Mouse (Mus musculus) left cerebral cortex, postnatal 4 days (tissue): ENCODE results near the gene Nsmce1. TPM values are rescaled to one million over a fixed set of nuclear protein-coding genes. Genes with fewer than 3 reads are reported as not detected.
"Not testable (repeated sequence)": the region's sequence is repeated elsewhere in the genome, so short reads cannot be mapped to it uniquely, and the experiment has no call there.

Experiments used
- DNase-seq: peaks from one replicate; pipeline ENCODE4 v3.0.0-alpha.2; 2022
- intact Hi-C: fragments of 180-260 bp; cut with DNase I; formaldehyde crosslinking; loops from one replicate; pipeline ENCODE4 v1.15.1; 2025
- total RNA-seq, 2 experiments: library from RNA; stranded (reverse); gene quantifications; 2 replicates each; pipeline ENCODE4 v1.2.3; 2021

The Nsmce1 gene
- total RNA-seq, 2 experiments from 2014 or later, result 31.0 to 33.3 TPM

DNA sequence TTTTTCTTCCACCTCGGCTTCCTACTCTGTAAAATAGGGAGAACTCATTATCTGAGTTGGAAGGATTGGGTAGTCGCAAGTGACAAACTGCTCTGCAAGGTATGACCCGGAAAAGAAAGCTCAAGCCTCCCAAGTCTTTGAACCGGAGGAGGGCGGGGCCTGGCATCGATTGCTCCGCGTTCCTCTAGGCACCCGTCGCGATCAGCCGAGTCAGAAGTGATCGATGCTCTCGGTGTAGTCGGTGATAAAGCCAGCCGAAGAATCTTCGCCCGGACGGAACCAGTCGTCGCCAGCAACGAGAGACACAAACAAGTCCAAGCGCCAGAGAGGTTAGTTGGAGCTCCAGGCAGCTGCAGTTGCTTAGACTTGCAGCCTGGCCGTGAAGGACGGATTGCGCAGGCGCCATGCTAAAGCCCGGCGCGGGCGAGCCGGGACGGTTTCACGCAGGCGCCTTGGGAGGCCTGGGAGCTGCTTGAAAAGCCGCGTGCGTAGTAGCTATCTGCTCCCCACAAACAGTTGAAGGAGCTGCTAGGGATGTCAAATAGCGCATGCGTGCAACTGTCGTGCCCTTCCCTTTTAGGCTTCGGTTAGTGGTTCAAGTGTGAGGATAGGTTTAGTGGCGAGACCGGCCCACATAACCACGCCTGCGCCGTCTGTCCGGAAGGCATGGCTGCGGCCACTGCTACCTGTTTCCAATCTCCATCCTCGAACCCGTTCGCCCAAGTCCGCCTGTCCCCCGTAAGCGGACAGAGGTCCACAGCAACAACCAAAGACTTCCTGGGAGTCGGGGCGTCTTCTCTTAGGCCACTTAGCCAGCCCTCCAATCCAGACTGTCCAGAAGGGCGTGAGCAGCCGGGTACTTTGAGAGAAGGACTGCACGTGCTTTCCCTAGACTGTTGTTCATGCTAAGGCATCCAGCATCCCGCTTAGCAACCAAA lies 46.7 kb downstream of the Nsmce1 start, which contains the start of gene Kdm8:
Gene Kdm8 (plus strand): TSS at position 213 of the 938 bp plus-strand sequence.
- intact Hi-C loops, result no loop called here
- DNase-seq, result peak; percentile 94

DNA sequence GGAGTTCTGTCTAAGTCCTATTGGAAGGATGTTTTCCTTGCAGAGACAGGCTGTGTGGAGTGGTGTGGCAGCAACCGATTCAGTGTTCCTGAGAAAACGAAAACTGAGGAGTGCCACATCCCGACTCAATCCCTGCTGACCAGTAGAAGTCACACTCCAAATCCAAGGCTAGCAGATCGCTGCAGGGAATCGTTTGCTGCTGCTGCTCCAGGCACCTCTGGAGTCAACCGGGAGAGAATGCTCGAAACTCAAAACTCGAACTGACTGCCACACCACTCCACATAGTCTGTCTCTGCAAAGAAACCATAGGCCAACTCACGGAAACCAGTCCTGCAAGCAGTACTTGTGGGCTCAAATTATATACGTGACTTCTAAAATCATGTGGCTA lies 47.3 kb downstream of the Nsmce1 start:
- intact Hi-C loops, result no loop called here
- DNase-seq, result no peak

DNA sequence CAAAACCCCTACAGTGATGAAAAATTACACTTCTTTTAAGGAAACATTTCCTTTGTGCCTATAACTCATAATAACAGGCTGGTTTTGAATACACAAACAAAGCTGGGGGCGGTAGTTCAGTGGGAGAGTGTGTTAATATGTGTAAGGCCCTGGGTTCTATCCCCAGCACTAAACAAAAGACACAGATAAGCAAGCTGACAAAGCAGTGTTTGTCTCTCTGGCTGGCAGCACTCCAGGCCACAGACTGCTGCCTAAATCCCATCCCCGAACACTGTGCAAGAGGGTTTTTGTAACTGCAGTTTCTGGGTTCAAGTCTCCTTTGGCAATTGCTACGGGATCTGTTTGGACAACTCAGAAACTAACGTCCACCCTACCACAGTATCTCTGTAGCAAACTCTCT lies 49.1 kb downstream of the Nsmce1 start:
- intact Hi-C loops, result no loop called here
- DNase-seq, result no peak

DNA sequence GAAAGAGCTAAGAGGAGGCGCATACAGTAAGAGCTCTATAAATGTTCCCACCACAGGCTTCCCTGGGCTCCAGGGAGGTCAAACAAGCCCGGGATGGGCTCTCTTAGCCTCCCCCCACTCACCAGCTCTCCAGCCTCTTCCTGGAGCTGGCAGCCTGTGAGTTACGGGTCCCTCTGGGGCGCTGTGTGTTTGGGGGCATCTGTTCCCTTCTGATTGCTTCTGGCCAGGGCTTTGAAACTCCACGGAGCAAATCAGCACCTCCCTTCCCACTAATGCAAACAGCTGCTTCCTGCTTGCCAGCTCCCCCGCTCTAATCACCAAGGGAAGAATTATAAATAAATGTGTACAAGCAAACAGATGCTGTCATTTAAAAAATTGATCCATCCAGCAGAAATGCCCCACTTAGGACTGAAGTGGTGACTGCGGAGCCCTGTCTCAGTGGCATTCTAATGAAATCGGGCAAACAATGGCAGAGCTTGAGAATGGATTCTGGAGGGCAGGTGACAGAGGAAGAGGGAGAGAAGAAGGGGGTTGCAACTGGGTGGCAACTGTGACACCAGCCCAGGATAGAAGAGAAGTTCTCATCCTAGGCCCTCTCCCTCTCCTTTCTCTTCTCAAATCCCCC lies 56.6 kb downstream of the Nsmce1 start:
- intact Hi-C loops, result no loop called here

DNA sequence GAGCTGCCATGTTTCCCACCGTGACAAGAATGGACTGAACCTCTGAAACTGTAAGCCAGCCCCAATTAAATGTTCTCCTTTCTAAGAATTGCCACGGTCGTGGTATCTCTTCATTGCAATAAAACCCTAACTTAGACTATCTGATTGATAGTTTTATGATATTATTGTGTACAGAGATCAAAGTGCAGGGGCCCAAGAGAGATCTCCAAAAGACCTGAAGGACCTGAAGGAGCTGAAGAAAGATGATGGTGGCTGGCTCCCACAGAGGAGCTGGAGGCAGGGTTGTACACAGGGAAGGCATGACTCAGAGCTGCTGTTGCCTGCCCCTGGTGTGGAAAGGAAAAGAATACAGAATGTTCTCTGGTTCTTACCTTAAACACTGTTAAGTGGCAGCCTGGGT lies 57.5 kb downstream of the Nsmce1 start:
- intact Hi-C loops, result no loop called here
- no peak for DNase-seq

More for the DNA sequence above, 56.6 kb downstream of the Nsmce1 start:
- peak; percentile 54 for DNase-seq

DNA sequence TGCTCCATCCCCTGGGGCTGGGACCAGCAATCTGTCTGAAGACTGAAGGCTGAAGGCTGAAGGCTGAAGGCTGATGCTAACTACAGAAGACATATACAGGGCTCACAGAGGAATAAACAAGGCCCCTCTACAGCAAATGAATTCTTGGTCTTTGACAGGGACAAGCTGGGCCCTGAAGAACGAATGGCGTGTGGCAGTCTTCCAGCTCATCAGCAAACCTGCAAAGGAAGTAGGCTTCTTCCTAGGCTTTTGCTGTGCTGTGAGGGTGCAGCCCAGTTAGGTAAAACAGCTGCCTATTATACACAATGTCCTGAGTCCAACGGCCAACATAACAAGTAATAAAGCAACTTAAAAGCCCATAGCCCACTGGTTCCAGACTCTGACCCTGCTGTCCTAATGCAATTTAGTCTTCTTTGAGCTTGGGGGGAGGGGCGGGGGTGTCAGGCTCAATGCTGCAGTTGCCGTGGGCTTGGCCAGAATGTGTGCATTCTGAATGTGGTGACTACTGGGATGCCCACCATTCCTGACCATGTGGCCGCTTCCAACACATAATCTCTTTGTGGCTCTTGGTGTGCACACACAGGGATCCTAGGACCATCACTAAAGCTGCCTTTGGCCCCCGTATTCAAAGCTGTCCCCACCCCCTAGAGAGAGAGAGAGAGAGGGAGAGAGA lies 61.1 kb downstream of the Nsmce1 start:
- peak; percentile 50 for DNase-seq
- intact Hi-C loops, result no loop called here

DNA sequence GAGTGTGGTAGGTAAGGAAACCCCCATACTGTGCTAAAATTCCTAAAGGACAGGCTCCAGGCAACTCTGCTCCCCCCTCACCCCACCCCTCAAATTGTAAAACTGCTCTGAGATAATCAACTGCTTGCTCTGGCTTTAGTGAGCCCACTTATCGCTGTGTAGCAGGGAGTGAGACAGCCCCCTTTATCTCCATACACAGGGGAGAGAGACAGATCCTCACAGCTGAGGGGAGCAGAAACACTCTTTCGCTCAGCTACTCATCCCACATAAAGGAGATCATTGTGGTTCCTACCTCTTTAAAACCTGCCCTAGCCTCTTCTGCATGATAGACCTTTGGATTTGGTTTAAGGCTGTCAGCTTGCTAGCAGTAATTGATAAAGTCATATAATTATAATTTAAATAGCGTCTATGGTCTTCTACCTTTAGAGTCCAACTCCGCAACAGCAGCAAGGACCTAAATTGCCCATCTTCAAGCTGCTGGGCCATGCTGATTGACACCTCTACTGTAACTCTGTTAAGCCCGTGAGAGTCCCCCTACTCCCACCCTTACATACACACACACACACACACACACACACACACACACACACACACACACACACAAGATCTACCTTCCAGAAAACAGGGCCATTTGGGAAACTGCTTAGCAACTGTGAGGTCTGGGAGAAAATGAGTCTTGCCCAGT lies 62.4 kb downstream of the Nsmce1 start:
- intact Hi-C loops, DNase-seq: not testable (repeated sequence)

DNA sequence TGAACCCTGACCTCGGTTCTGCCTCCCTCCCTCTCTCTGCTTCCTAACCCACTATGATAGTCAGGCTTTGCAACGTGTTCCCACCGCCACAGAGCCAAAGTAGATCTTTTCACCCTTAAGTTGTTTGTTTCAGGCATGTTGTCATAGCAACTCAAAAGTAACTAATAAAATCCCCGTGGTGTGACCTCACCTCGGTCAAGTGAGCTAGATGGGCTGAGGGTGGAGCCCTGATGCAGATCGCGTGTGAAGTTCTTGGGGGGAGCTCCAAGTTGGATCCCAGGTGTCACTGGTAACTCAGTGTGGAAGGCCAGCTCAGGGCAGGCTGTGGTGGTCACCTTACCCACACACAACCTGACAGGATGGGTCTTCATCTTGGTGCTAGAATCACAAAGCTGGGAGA lies 63.0 kb downstream of the Nsmce1 start:
- DNase-seq, result no peak
- intact Hi-C loops, result no loop called here

DNA sequence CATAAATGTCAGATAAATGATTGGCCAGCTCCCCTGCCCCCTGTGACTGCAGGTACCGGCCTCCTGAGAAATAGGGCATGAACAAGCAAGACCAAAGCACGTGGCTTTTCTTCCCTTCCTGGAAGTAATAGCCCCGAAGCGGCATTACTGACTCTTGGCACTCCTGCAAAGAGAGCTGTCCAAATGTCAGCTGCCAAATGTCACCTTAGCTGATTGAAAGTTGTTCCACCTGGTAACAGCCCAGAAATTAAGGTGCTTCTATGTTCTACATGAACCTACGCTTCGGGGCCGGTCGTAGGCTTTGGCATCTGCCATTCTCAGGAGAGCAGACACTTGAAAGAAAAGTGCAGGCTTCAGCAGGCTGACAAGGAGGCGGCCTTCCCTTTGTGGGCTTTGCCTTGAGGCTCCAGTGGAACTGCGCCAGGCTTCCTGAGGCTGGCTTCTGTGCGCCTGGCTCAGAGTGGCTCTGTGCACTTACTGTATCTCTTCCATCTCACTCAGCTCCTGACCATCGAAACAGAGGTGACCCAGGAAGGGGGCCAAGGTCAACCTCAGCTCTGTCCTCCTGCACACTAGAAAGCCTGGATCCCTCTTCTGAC lies 63.8 kb downstream of the Nsmce1 start:
- DNase-seq, result peak; percentile 81
- intact Hi-C loops, result no loop called here

DNA sequence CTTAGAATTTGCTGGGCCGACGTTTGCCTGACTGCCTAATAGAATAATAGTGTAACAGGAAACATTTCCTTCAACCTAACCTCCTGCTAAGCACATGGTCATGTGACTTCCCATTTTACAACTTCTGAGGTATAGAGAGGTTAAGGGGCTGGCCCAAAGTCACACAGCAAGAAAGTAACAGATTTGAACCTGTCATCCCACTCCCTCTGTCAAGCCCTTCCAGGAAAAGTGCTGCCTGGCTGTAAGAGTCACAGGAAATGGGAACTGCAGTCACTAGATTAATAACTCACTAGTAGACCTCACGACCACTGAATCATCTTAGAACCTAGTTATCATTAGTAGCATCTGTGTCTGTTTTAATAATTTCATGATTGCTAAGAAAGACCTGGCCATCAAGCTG lies 68.3 kb downstream of the Nsmce1 start:
- DNase-seq, result no peak
- intact Hi-C loops, result no loop called here

DNA sequence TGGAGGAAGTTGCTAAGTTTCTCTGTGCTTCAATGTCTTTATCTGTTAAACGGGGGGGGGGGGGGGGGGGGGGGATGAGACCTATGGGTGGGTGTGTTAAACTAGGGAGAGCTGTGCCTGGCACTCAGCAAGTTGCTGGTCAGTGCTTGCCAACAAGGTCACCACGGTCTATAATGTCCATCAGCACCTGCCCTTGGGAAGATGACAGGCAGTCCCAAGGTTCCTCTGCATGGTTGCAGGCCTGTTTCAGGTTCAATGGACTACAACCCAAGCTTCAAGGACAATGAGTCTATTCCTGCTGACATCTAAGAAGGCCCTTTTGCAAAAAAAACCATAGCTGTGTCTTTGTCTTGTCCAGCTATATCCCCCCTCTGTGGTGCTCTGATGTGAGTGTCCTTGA lies 69.5 kb downstream of the Nsmce1 start:
- intact Hi-C loops, result no loop called here
- no peak for DNase-seq

DNA sequence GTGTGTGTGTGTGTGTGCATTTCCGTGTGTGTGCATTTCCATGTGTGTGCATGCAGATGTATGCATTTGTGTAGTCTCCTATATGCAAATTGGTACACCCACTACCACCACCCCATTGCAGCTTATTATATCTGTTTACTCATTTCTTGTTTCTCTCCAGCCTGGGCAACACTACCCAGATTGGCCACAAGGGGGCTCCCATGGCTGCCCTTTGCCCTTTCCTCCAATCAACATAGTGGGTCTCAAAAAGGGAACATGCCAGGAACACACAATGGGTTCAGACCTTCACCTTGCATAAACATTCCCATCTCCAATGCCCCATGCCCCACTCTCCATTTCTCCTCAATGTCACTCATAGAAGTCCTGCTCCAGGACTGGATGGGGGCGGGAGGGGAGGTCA lies 71.2 kb downstream of the Nsmce1 start:
- intact Hi-C loops, result no loop called here

DNA sequence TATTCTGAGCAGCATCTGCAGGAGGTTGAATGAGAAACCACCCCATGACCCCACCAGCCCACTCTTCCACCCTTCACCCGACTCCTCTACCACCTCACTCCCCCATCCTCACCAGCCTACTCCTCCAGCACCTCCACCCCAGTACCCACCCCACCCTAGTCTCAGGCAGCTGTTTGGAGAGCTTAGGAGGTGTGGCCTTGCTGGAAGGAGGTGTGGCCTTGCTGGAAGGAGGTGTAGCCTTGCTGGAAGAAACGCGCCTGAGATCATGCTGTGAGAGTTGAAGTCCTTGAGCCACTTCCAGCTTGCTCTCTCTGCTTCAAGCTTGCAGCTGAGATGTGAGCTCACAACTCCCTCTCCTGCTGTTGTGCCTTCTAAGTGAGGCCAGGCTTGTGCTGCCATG lies 73.0 kb downstream of the Nsmce1 start:
- intact Hi-C loops, result no loop called here
- no peak for DNase-seq

More for the DNA sequence above, 71.2 kb downstream of the Nsmce1 start:
- DNase-seq, result peak; percentile 54

Other genes starting within 250 kb of the Nsmce1 start
- 1 to 10 TPM; 2.6 to 3.7 TPM for gene Kdm8, start 46.9 kb downstream of the Nsmce1 start, total RNA-seq
- 1 to 10 TPM; 5.0 to 6.3 TPM for gene Il4ra, start 60.5 kb upstream of the Nsmce1 start, total RNA-seq
- gene Il21r, start 111.8 kb upstream of the Nsmce1 start, total RNA-seq, result under 1 TPM; 0.54 to 0.66 TPM
- 10 to 100 TPM; 87.1 to 93.0 TPM for gene Gtf3c1, start 216.2 kb upstream of the Nsmce1 start, total RNA-seq
- 10 to 100 TPM; 24.3 to 27.5 TPM for gene D430042O09Rik, start 216.3 kb upstream of the Nsmce1 start, total RNA-seq